Mouse (Mus musculus): ENCODE data around the gene Lpp.

- TF ChIP-seq ETS1 (IDR thresholded peaks at IDR 0.05; ENCODE audit: low read depth, low read length) (no peak), MAFK (IDR thresholded peaks at IDR 0.05; ENCODE audit: borderline replicate concordance, low read depth, low read length) (no peak), MAX (IDR thresholded peaks at IDR 0.05; ENCODE audit: low read length) (no peak)
These were observed 573.2 kb downstream of the Lpp start for GRCm38 (mm10) chr16:24966460-24966859.
